Mouse (Mus musculus) MEL (cell line): ENCODE results near the gene Mum1.
A peak's percentile ranks its signal among the peaks of the same experiment; 100 is the strongest.

Experiments used
- BHLHE40 ChIP-seq: IDR thresholded peaks from 2 replicates; pipeline ENCODE4 v1.6.1; 2012; ENCODE audit warnings: low read depth, mild to moderate bottlenecking, inconsistent platforms, low read length, improper control_type of control experiment, borderline replicate concordance
- CHD2 ChIP-seq: IDR thresholded peaks from 2 replicates; pipeline ENCODE4 v1.6.1; 2011; ENCODE audit warnings: low read length, improper control_type of control experiment
- CTCF ChIP-seq, 3 experiments: IDR thresholded peaks in 2 of 3; conservative IDR thresholded peaks in 1 of 3; 2 replicates each; pipeline ENCODE4 v1.5.1; 2011 to 2012; ENCODE audit warnings: low read length in 3 of 3, low read depth in 2 of 3, mild to moderate bottlenecking in 2 of 3, improper control_type of control experiment in 1 of 3, inconsistent platforms in 1 of 3, mixed read lengths in 1 of 3, moderate library complexity in 1 of 3; ENCODE audit not compliant: control insufficient read depth in 1 of 3, insufficient read depth in 1 of 3, poor library complexity in 1 of 3, severe bottlenecking in 1 of 3
- EP300 ChIP-seq, 2 experiments: IDR thresholded peaks; 2 replicates each; pipeline ENCODE4 v1.6.1; 2011; ENCODE audit warnings: improper control_type of control experiment in 2 of 2, low read length in 2 of 2, low read depth in 1 of 2, mild to moderate bottlenecking in 1 of 2
- GABPA ChIP-seq: IDR thresholded peaks from 2 replicates; pipeline ENCODE4 v1.6.1; 2012; ENCODE audit warnings: low read depth, mild to moderate bottlenecking, inconsistent platforms, low read length, improper control_type of control experiment, moderate library complexity
- HCFC1 ChIP-seq: IDR thresholded peaks from 2 replicates; pipeline ENCODE4 v1.6.1; 2012; ENCODE audit warnings: low read depth, mild to moderate bottlenecking, inconsistent platforms, low read length, improper control_type of control experiment, moderate library complexity
- KAT2A ChIP-seq: conservative IDR thresholded peaks from 2 replicates; pipeline ENCODE4 v1.6.1; 2012; ENCODE audit warnings: low read depth, low read length, improper control_type of control experiment, inconsistent platforms
- MAX ChIP-seq: IDR thresholded peaks from 2 replicates; pipeline ENCODE4 v1.6.1; 2011; ENCODE audit warnings: low read length, improper control_type of control experiment
- MAZ ChIP-seq: IDR thresholded peaks from 2 replicates; pipeline ENCODE4 v1.6.1; 2012; ENCODE audit warnings: low read depth, mild to moderate bottlenecking, inconsistent platforms, low read length, improper control_type of control experiment
- NRF1 ChIP-seq: IDR thresholded peaks from 2 replicates; pipeline ENCODE4 v1.6.1; 2014; ENCODE audit warnings: low read depth, mild to moderate bottlenecking, inconsistent platforms, low read length, improper control_type of control experiment, moderate library complexity; ENCODE audit not compliant: poor library complexity, insufficient read depth, severe bottlenecking
- POLR2A ChIP-seq, 2 experiments: IDR thresholded peaks; 2 replicates each; pipeline ENCODE4 v1.6.1; 2011 to 2012; ENCODE audit warnings: low read length in 2 of 2, mild to moderate bottlenecking in 2 of 2, control low read depth in 1 of 2, improper control_type of control experiment in 1 of 2, low read depth in 1 of 2, moderate library complexity in 1 of 2; ENCODE audit not compliant: control insufficient read depth in 1 of 2, insufficient read depth in 1 of 2, poor library complexity in 1 of 2
- RCOR1 ChIP-seq: IDR thresholded peaks from 2 replicates; pipeline ENCODE4 v1.6.1; 2012; ENCODE audit warnings: low read depth, mild to moderate bottlenecking, inconsistent platforms, low read length, improper control_type of control experiment
- TCF12 ChIP-seq: IDR thresholded peaks from 2 replicates; pipeline ENCODE4 v1.6.1; 2014; ENCODE audit warnings: low read depth, mild to moderate bottlenecking, inconsistent platforms, low read length, improper control_type of control experiment, moderate library complexity
- USF1 ChIP-seq: IDR thresholded peaks from 2 replicates; pipeline ENCODE4 v1.6.1; 2014; ENCODE audit warnings: low read depth, mild to moderate bottlenecking, inconsistent platforms, low read length, improper control_type of control experiment, moderate library complexity

GRCm38 (mm10) chr10:80245600-80245999 lies 19.4 kb downstream of the Mum1 start:
- TF ChIP-seq CHD2 (no peak), EP300 (IDR thresholded peaks at IDR 0.05; ENCODE audit: low read depth in 1 of 2, low read length in 2 of 2) (no peak), POLR2A (IDR thresholded peaks at IDR 0.05; ENCODE audit: control insufficient read depth in 1 of 2, insufficient read depth in 1 of 2, low read depth in 1 of 2, low read length in 2 of 2, poor library complexity in 1 of 2) (no peak), MAZ (no peak), CTCF (IDR thresholded peaks at IDR 0.05 in 2 of 3, conservative IDR thresholded peaks at IDR 0.05 in 1 of 3; ENCODE audit: control insufficient read depth in 1 of 3, insufficient read depth in 1 of 3, low read depth in 2 of 3, low read length in 3 of 3, poor library complexity in 1 of 3, severe bottlenecking in 1 of 3) (peak; percentile 70 to 95 (median 90)), GABPA (no peak), TCF12 (no peak), USF1 (no peak), BHLHE40 (no peak), HCFC1 (no peak), MAX (no peak), NRF1 (no peak), RCOR1 (no peak; the same call in 1 of the 2 replicates), KAT2A (no peak)
